ENCODE assay signal across 24 mouse cellular contexts in genomic region chr16:33080063-33080462, GRCm38 (mm10). TPM values are rescaled to one million over a fixed set of nuclear protein-coding genes. Genes with fewer than 3 reads are reported as not detected.
DNase-seq lines count a peak whose midpoint lies in the region; ATAC-seq and TF ChIP-seq lines count a peak whose summit lies in the region.
"Had no signal": no experiment of that assay in that cellular context is flagged by ENCODE, and none has a peak within 500 bp of the region (broad histone marks: within the 10 kb centered on the region; RNA-seq: fewer than 3 reads in every experiment).

No protein-coding gene starts in this region.

- H3K27ac ChIP-seq in lung, postnatal 0 days (ENCODE audit: low read length) = no peak overlapping the region
- H3K27ac ChIP-seq: embryonic facial prominence, embryonic 13.5 days; embryonic facial prominence, embryonic 15.5 days; forebrain, embryonic 10.5 days; forebrain, embryonic 12.5 days had no signal

- no peak overlapping the region for H3K4me3 ChIP-seq in lung, postnatal 0 days (ENCODE audit: low read depth, low read length)
- H3K4me3 ChIP-seq: embryonic facial prominence, embryonic 13.5 days; embryonic facial prominence, embryonic 15.5 days; erythroblast, embryonic 14.5 days; forebrain, embryonic 10.5 days; forebrain, embryonic 12.5 days had no signal

- H3K27me3 ChIP-seq in lung, postnatal 0 days (replicated peaks; ENCODE audit: insufficient read depth, low read length) = no peaks in the 10 kb centered on the region
- H3K27me3 ChIP-seq: embryonic facial prominence, embryonic 13.5 days; embryonic facial prominence, embryonic 15.5 days; forebrain, embryonic 12.5 days had no signal

- no peaks in the 10 kb centered on the region for H3K36me3 ChIP-seq in lung, postnatal 0 days (ENCODE audit: insufficient read depth, low read length)

- H3K4me1 ChIP-seq in lung, postnatal 0 days (ENCODE audit: insufficient read depth, low read depth, low read length) = no peaks in the 10 kb centered on the region
- H3K4me1 ChIP-seq: embryonic facial prominence, embryonic 13.5 days; embryonic facial prominence, embryonic 15.5 days; forebrain, embryonic 10.5 days; forebrain, embryonic 12.5 days had no signal

- no peak overlapping the region for H3K4me2 ChIP-seq in lung, postnatal 0 days (replicated peaks; ENCODE audit: low read depth, low read length)
- H3K4me2 ChIP-seq: embryonic facial prominence, embryonic 13.5 days; embryonic facial prominence, embryonic 15.5 days; forebrain, embryonic 12.5 days had no signal

- 91% methylated on average over 7 of the region's 7 CpGs for WGBS in lung, postnatal 0 days

- ATAC-seq in lung, postnatal 0 days = no peak
- peak; percentile 67 for ATAC-seq in granulocyte monocyte progenitor cell, adult 5-6 weeks (replicated peaks; ENCODE audit: poor library complexity, severe bottlenecking)
- ATAC-seq in megakaryocyte progenitor cell, adult 5-6 weeks (replicated peaks; ENCODE audit: poor library complexity) = peak; percentile 56
- ATAC-seq: activated CD4-positive, CD25-positive, alpha-beta regulatory T cell, adult 4 months; forebrain, embryonic 14.5 days; forebrain, embryonic 16.5 days had no signal

- peak; percentile 28 for DNase-seq in lung, postnatal 36 days
- no peak for DNase-seq in lung, postnatal 0 days (ENCODE audit: low spot score)
- no peak for DNase-seq in gastrocnemius, postnatal 14 days
- DNase-seq in T-cell, adult 2 months (ENCODE audit: low spot score) = no peak
- DNase-seq in kidney, adult 9 months = no peak
- DNase-seq: adrenal gland, adult 8-10 months; adrenal gland, postnatal 14 days; adrenal gland, postnatal 36 days; cerebellum, adult 11-12 months; cerebellum, adult 2 months; cerebellum, adult 9-10 months; cerebellum, postnatal 10 days; cerebellum, postnatal 25 days; embryo, embryonic 11 days had no signal

- no peak overlapping the region for H3K9ac ChIP-seq in lung, postnatal 0 days (replicated peaks; ENCODE audit: low read depth)
- H3K9ac ChIP-seq: embryonic facial prominence, embryonic 13.5 days; embryonic facial prominence, embryonic 15.5 days; forebrain, embryonic 12.5 days had no signal

- no peak for TF ChIP-seq EP300 in lung, postnatal 0 days (IDR thresholded peaks at IDR 0.05)

- intact Hi-C loops in gastrocnemius, postnatal 14 days (cut with DNase I; ENCODE audit: low total_unique reads) = no loop called here

- no peak for TF ChIP-seq CTCF in lung, postnatal 0 days (IDR thresholded peaks at IDR 0.05)

- H3K9me3 ChIP-seq in lung, postnatal 0 days (ENCODE audit: low read length) = no peaks in the 10 kb centered on the region
- H3K9me3 ChIP-seq: embryonic facial prominence, embryonic 13.5 days; embryonic facial prominence, embryonic 15.5 days; forebrain, embryonic 10.5 days; forebrain, embryonic 12.5 days had no signal

RNA-seq across cellular contexts. Expression of gene Lmln, which starts 17.7 kb away (rescaled TPM):
- 1.1 TPM in 2 replicates for polyA plus RNA-seq in lung, postnatal 0 days (2015; fragmentation: Nextera tagmentation; extraction: Ambion mirVana)
- total RNA-seq in granulocyte monocyte progenitor cell, adult 5-6 weeks (2014; fragmentation: Nextera tagmentation) = 3.6 and 8.5 TPM in 2 replicates
- total RNA-seq in granulocyte monocyte progenitor cell, adult 5-6 weeks (2017) = 3.3 and 3.5 TPM in 2 replicates
- total RNA-seq in megakaryocyte progenitor cell, adult 5-6 weeks (2015) = 1.4 and 2.0 TPM in 2 replicates
- total RNA-seq in megakaryocyte progenitor cell, adult 5-6 weeks (2017) = 2.4 and 4.6 TPM in 2 replicates
- 1 to 10 TPM; 1.4 to 2.3 TPM for total RNA-seq in gastrocnemius, postnatal 14 days (2021)

RNA-seq across cellular contexts. Expression of gene Rpl35a, which starts 23.8 kb away (rescaled TPM):
- 641 and 670 TPM in 2 replicates for polyA plus RNA-seq in lung, postnatal 0 days (2015; fragmentation: Nextera tagmentation; extraction: Ambion mirVana)
- total RNA-seq in granulocyte monocyte progenitor cell, adult 5-6 weeks (2014; fragmentation: Nextera tagmentation) = 3,504 and 3,720 TPM in 2 replicates
- 2,270 and 2,292 TPM in 2 replicates for total RNA-seq in granulocyte monocyte progenitor cell, adult 5-6 weeks (2017)
- total RNA-seq in megakaryocyte progenitor cell, adult 5-6 weeks (2015) = 2,569 and 2,723 TPM in 2 replicates
- total RNA-seq in megakaryocyte progenitor cell, adult 5-6 weeks (2017) = 1,815 and 2,269 TPM in 2 replicates
- total RNA-seq in gastrocnemius, postnatal 14 days (2021) = 100 to 1,000 TPM; 304 to 324 TPM

RNA-seq across cellular contexts. Expression of gene Iqcg, which starts 24.0 kb away (rescaled TPM):
- polyA plus RNA-seq in lung, postnatal 0 days (2015; fragmentation: Nextera tagmentation; extraction: Ambion mirVana) = 6.0 and 7.6 TPM in 2 replicates
- total RNA-seq in granulocyte monocyte progenitor cell, adult 5-6 weeks (2014; fragmentation: Nextera tagmentation) = 0.81 TPM in 1 of 2 replicates, not detected in the other
- 2.4 and 5.6 TPM in 2 replicates for total RNA-seq in granulocyte monocyte progenitor cell, adult 5-6 weeks (2017)
- total RNA-seq in megakaryocyte progenitor cell, adult 5-6 weeks (2015) = 1.3 and 2.5 TPM in 2 replicates
- total RNA-seq in megakaryocyte progenitor cell, adult 5-6 weeks (2017) = 2.5 and 6.6 TPM in 2 replicates
- total RNA-seq in gastrocnemius, postnatal 14 days (2021) = 1 to 10 TPM; 1.9 to 2.2 TPM

Comparison
In these comparisons a context has a peak if more than half of its experiments do, and no peak if none do; other contexts are left out.
1. RNA of gene Rpl35a, which starts 23.8 kb away (total RNA-seq): 2,270 to 3,720 TPM in granulocyte monocyte progenitor cell, adult 5-6 weeks and 1,815 to 2,723 TPM in megakaryocyte progenitor cell, adult 5-6 weeks; 304 to 324 TPM in gastrocnemius, postnatal 14 days; every median in the first group is over 4 times any median in the second.